Mouse (Mus musculus): ENCODE data around the gene Dnajc27. TPM values are rescaled to one million over a fixed set of nuclear protein-coding genes. Genes with fewer than 3 reads are reported as not detected.

Gene Dnajc27
- polyA plus RNA-seq, 1 experiment: 4.0 TPM

DNA sequence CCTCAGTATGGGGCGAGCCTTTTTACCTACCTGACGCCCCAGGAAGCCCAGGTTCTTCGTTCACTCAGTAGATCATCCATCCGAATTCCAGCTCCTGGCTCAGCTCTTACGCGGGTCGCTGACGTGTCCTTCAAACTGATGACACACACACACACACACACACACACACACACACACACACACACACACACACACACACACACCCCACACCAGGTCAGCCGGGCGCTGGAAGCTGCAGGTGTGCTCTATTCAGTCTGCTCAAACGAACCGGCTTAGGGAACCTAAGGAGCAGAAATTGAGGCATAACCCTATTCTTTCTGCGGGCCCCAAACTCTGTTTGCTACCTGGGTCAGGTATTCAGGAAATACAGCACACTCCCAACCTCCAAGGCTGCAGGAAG, 43.3 kb upstream of the Dnajc27 start:
- Histone ChIP-seq H3K36me3 (ENCODE audit: control insufficient read depth, insufficient read depth) (no peaks in the 10 kb centered on the region), H3K79me3 (ENCODE audit: low read depth) (no peaks in the 10 kb centered on the region), H3ac (ENCODE audit: control insufficient read depth, insufficient read length, low read depth) (no peak overlapping the region), H3K4me3 (ENCODE audit: insufficient read depth, poor library complexity, severe bottlenecking) (no peak overlapping the region), H3K79me2 (ENCODE audit: control insufficient read depth, insufficient read depth) (no peaks in the 10 kb centered on the region), H3K27me3 (ENCODE audit: control insufficient read depth, insufficient read depth, insufficient read length) (peaks cover 14% of the 10 kb centered on the region)
- TF ChIP-seq CTCF (IDR thresholded peaks at IDR 0.05; ENCODE audit: control insufficient read depth, insufficient read depth, insufficient read length) (no peak), MAX (IDR thresholded peaks at IDR 0.05) (no peak), CEBPB (IDR thresholded peaks at IDR 0.05; ENCODE audit: low read depth) (no peak), MYOG (IDR thresholded peaks at IDR 0.05; ENCODE audit: control insufficient read depth, extremely low read depth, insufficient read length) (no peak), USF1 (IDR thresholded peaks at IDR 0.05; ENCODE audit: low read depth) (no peak), FOSL1 (IDR thresholded peaks at IDR 0.05; ENCODE audit: insufficient read depth, low read length, poor library complexity, severe bottlenecking) (no peak), MYOD1 (IDR thresholded peaks at IDR 0.05; ENCODE audit: control insufficient read depth, insufficient read length, low read depth) (no peak)

GRCm38 (mm10) chr12:4042411-4042810, 40.0 kb upstream of the Dnajc27 start:
- Histone ChIP-seq H3K79me2 (ENCODE audit: control insufficient read depth, insufficient read depth) (no peaks in the 10 kb centered on the region), H3K27me3 (ENCODE audit: control insufficient read depth, insufficient read depth, insufficient read length) (peaks cover 15% of the 10 kb centered on the region), H3K4me3 (ENCODE audit: insufficient read depth, poor library complexity, severe bottlenecking) (no peak overlapping the region), H3K79me3 (ENCODE audit: low read depth) (no peaks in the 10 kb centered on the region), H3K36me3 (ENCODE audit: control insufficient read depth, insufficient read depth) (no peaks in the 10 kb centered on the region), H3ac (ENCODE audit: control insufficient read depth, insufficient read length, low read depth) (no peak overlapping the region)
- no peak for TF ChIP-seq MYOG (IDR thresholded peaks at IDR 0.05; ENCODE audit: control insufficient read depth, extremely low read depth, insufficient read length)
- TF ChIP-seq MAX (IDR thresholded peaks at IDR 0.05): no peak
- TF ChIP-seq CEBPB (IDR thresholded peaks at IDR 0.05; ENCODE audit: low read depth): no peak
- TF ChIP-seq FOSL1 (IDR thresholded peaks at IDR 0.05; ENCODE audit: insufficient read depth, low read length, poor library complexity, severe bottlenecking): no peak
- TF ChIP-seq USF1 (IDR thresholded peaks at IDR 0.05; ENCODE audit: low read depth): no peak
- no peak for TF ChIP-seq MYOD1 (IDR thresholded peaks at IDR 0.05; ENCODE audit: control insufficient read depth, insufficient read length, low read depth)
- TF ChIP-seq CTCF (IDR thresholded peaks at IDR 0.05; ENCODE audit: control insufficient read depth, insufficient read depth, insufficient read length): no peak

- Histone ChIP-seq H3K79me3 (ENCODE audit: low read depth) (no peaks in the 10 kb centered on the region), H3K27me3 (ENCODE audit: control insufficient read depth, insufficient read depth, insufficient read length) (peaks cover 18% of the 10 kb centered on the region), H3ac (ENCODE audit: control insufficient read depth, insufficient read length, low read depth) (no peak overlapping the region), H3K36me3 (ENCODE audit: control insufficient read depth, insufficient read depth) (no peaks in the 10 kb centered on the region), H3K4me3 (ENCODE audit: insufficient read depth, poor library complexity, severe bottlenecking) (no peak overlapping the region), H3K79me2 (ENCODE audit: control insufficient read depth, insufficient read depth) (no peaks in the 10 kb centered on the region)
- TF ChIP-seq MYOD1 (IDR thresholded peaks at IDR 0.05; ENCODE audit: control insufficient read depth, insufficient read length, low read depth): no peak
- TF ChIP-seq MYOG (IDR thresholded peaks at IDR 0.05; ENCODE audit: control insufficient read depth, extremely low read depth, insufficient read length): no peak
These were observed 36.4 kb upstream of the Dnajc27 start for GRCm38 (mm10) chr12:4045992-4046391.

DNA sequence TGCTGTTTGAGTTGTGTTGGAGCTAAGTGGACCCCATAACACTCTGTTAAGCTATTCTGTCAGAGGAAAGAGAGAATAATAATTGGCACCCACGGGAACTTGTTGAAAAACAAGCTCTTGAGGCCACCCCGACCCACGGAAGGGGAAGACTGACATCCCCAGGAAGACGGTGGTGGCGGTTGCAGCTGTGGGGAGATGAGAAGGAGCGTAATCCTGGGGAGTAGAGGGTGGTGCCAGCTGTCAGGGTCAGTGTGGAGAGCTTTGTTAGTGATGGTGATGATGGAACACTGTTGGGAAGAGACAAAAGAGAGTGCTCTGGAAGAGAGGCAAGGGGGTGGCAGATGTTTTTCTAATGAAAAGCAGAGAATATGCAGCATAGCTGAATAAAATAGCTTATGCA, 34.4 kb upstream of the Dnajc27 start:
- TF ChIP-seq MAX (IDR thresholded peaks at IDR 0.05) (no peak), MYOD1 (IDR thresholded peaks at IDR 0.05; ENCODE audit: control insufficient read depth, insufficient read length, low read depth) (no peak), USF1 (IDR thresholded peaks at IDR 0.05; ENCODE audit: low read depth) (no peak), CTCF (IDR thresholded peaks at IDR 0.05; ENCODE audit: control insufficient read depth, insufficient read depth, insufficient read length) (no peak), CEBPB (IDR thresholded peaks at IDR 0.05; ENCODE audit: low read depth) (no peak), FOSL1 (IDR thresholded peaks at IDR 0.05; ENCODE audit: insufficient read depth, low read length, poor library complexity, severe bottlenecking) (no peak), MYOG (IDR thresholded peaks at IDR 0.05; ENCODE audit: control insufficient read depth, extremely low read depth, insufficient read length) (no peak)
- no peak overlapping the region for H3ac ChIP-seq (ENCODE audit: control insufficient read depth, insufficient read length, low read depth)

DNA sequence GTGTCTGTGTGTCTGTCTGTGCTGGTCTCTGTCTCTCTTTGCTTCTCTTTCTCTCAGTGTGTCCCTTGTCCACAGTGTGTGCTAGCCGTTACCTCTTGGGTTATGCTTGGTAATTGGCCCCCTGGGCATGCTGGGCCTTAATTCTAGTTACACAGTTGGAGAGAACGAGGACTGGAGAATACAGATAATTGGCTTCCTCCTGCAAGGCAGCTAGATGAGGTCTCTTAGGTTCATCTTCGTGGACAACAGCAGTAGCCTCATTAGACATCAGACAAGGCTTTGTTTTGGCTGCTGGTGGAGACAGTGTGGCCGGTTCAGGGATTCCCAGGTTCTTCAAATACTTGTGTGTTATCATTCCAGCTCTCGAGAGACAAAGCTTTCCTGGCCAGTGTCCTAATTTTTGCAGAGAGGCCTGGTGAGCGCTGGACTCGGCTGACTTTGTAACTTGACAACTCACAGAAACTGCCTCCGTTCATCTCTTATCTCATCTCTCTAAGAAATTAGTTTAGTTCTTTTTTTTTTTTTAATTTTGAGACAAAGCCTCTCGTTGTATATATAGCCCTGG, 31.4 kb upstream of the Dnajc27 start:
- no peak overlapping the region for H3ac ChIP-seq (ENCODE audit: control insufficient read depth, insufficient read length, low read depth)

More for the DNA sequence above, 34.4 kb upstream of the Dnajc27 start:
- Histone ChIP-seq H3K79me3 (ENCODE audit: low read depth) (no peaks in the 10 kb centered on the region), H3K36me3 (ENCODE audit: control insufficient read depth, insufficient read depth) (no peaks in the 10 kb centered on the region), H3K79me2 (ENCODE audit: control insufficient read depth, insufficient read depth) (no peaks in the 10 kb centered on the region), H3K4me3 (ENCODE audit: insufficient read depth, poor library complexity, severe bottlenecking) (no peak overlapping the region), H3K27me3 (ENCODE audit: control insufficient read depth, insufficient read depth, insufficient read length) (peaks cover 4% of the 10 kb centered on the region)

GRCm38 (mm10) chr12:4053643-4054042, 28.7 kb upstream of the Dnajc27 start:
- no peaks in the 10 kb centered on the region for H3K79me3 ChIP-seq (ENCODE audit: low read depth)
- TF ChIP-seq MAX (IDR thresholded peaks at IDR 0.05) (no peak), FOSL1 (IDR thresholded peaks at IDR 0.05; ENCODE audit: insufficient read depth, low read length, poor library complexity, severe bottlenecking) (no peak)
- no peaks in the 10 kb centered on the region for H3K36me3 ChIP-seq (ENCODE audit: control insufficient read depth, insufficient read depth)
- H3K4me3 ChIP-seq (ENCODE audit: insufficient read depth, poor library complexity, severe bottlenecking): no peak overlapping the region
- peaks cover 8% of the 10 kb centered on the region for H3K27me3 ChIP-seq (ENCODE audit: control insufficient read depth, insufficient read depth, insufficient read length)
- H3ac ChIP-seq (ENCODE audit: control insufficient read depth, insufficient read length, low read depth): no peak overlapping the region
- no peaks in the 10 kb centered on the region for H3K79me2 ChIP-seq (ENCODE audit: control insufficient read depth, insufficient read depth)

More for the DNA sequence above, 31.4 kb upstream of the Dnajc27 start:
- TF ChIP-seq MAX (IDR thresholded peaks at IDR 0.05): no peak
- TF ChIP-seq FOSL1 (IDR thresholded peaks at IDR 0.05; ENCODE audit: insufficient read depth, low read length, poor library complexity, severe bottlenecking): no peak
- no peak for TF ChIP-seq USF1 (IDR thresholded peaks at IDR 0.05; ENCODE audit: low read depth)
- TF ChIP-seq CEBPB (IDR thresholded peaks at IDR 0.05; ENCODE audit: low read depth): no peak
- no peak for TF ChIP-seq MYOG (IDR thresholded peaks at IDR 0.05; ENCODE audit: control insufficient read depth, extremely low read depth, insufficient read length)
- TF ChIP-seq CTCF (IDR thresholded peaks at IDR 0.05; ENCODE audit: control insufficient read depth, insufficient read depth, insufficient read length): no peak
- TF ChIP-seq MYOD1 (IDR thresholded peaks at IDR 0.05; ENCODE audit: control insufficient read depth, insufficient read length, low read depth): no peak
- no peak overlapping the region for H3K4me3 ChIP-seq (ENCODE audit: insufficient read depth, poor library complexity, severe bottlenecking)
- H3K27me3 ChIP-seq (ENCODE audit: control insufficient read depth, insufficient read depth, insufficient read length): peaks cover 12% of the 10 kb centered on the region
- H3K36me3 ChIP-seq (ENCODE audit: control insufficient read depth, insufficient read depth): no peaks in the 10 kb centered on the region
- no peaks in the 10 kb centered on the region for H3K79me2 ChIP-seq (ENCODE audit: control insufficient read depth, insufficient read depth)
- no peaks in the 10 kb centered on the region for H3K79me3 ChIP-seq (ENCODE audit: low read depth)
